Mouse (Mus musculus): Measurements from ENCODE around the gene Tlr9. TPM values are rescaled to one million over a fixed set of nuclear protein-coding genes. Genes with fewer than 3 reads are reported as not detected.

Tlr9 gene
- polyA plus RNA-seq, 1 experiment from 2014 or later: 0.09 TPM

- Histone ChIP-seq H3K9me3 (ENCODE audit: low read depth, low read length) (no peaks in the 10 kb centered on the region), H3K27me3 (ENCODE audit: insufficient read depth, low read length) (no peaks in the 10 kb centered on the region), H3K9ac (peak overlapping the region; percentile 50), H3K4me3 (ENCODE audit: low read depth, low read length) (peak overlapping the region; percentile 14; the same call in 1 of the 2 replicates), H3K36me3 (ENCODE audit: insufficient read depth) (peaks cover 41% of the 10 kb centered on the region), H3K27ac (ENCODE audit: low read depth) (peak overlapping the region; percentile 88), H3K4me1 (ENCODE audit: insufficient read depth) (0 out of 2 replicates have a peak, but pooled peaks cover 5% of the 10 kb centered on the region), H3K4me2 (peak overlapping the region; percentile 56)
- 18% methylated on average over 37 of the region's 37 CpGs for WGBS
- peak; percentile 98 for DNase-seq
- peak; percentile 100 for TF ChIP-seq CTCF (IDR thresholded peaks at IDR 0.05; ENCODE audit: low read depth)
- peak; percentile 85 for ATAC-seq (ENCODE audit: insufficient read depth)
These were observed 10.5 kb upstream of the Tlr9 start for GRCm38 (mm10) chr9:106211680-106212593.

- Histone ChIP-seq H3K4me2 (no peak overlapping the region), H3K4me3 (ENCODE audit: low read depth, low read length) (no peak overlapping the region), H3K4me1 (ENCODE audit: insufficient read depth) (0 out of 2 replicates have a peak, but pooled peaks cover 5% of the 10 kb centered on the region), H3K36me3 (ENCODE audit: insufficient read depth) (peaks cover 41% of the 10 kb centered on the region), H3K9ac (no peak overlapping the region), H3K27ac (ENCODE audit: low read depth) (no peak overlapping the region), H3K27me3 (ENCODE audit: insufficient read depth, low read length) (no peaks in the 10 kb centered on the region), H3K9me3 (ENCODE audit: low read depth, low read length) (no peaks in the 10 kb centered on the region)
- TF ChIP-seq CTCF (IDR thresholded peaks at IDR 0.05; ENCODE audit: low read depth): no peak
- DNase-seq (no peak), ATAC-seq (ENCODE audit: insufficient read depth) (no peak)
- 65% methylated on average over 12 of the region's 12 CpGs for WGBS
These were observed 9.8 kb upstream of the Tlr9 start for GRCm38 (mm10) chr9:106212594-106212981.

DNA sequence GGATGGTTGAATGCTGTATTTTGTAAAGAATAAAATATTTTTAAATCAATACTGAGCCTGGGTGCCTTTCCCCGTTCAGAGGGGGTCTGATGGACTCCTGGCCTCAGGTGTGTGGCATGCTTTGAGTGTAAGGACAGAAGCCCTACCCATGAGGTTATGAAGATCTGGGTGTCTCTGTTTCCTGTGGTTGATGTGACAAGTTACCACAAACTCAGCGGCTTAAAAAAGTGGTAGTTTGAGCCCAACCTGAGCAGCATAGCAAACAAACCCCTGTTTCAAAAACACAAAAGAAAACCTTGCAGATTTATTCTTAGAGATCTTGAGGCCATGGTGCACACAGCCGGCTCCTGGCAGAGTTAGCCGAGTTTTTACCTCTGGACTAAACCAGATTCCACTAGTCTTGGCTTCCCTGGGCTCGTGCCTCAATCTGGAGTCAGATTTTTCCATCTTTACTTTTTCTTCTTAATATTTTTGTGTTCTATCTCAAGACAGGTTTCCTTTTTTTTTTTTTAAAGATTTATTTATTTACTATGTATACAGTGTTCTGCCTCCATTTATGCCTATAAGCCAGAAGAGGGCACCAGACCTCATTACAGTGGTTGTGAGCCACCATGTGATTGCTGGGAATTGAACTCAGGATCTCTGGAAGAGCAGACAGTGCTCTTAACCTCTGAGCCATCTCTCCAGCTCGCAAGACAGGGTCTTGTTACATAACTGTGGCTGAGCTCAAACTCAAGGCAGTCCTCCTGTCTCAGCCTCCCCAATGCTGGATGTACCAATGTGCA is 6.9 kb upstream of the Tlr9 start:
- WGBS: 82% methylated on average over 6 of the region's 6 CpGs
- H3K9ac ChIP-seq: no peak overlapping the region
- H3K27ac ChIP-seq (ENCODE audit: low read depth): no peak overlapping the region
- no peak overlapping the region for H3K4me2 ChIP-seq
- H3K36me3 ChIP-seq (ENCODE audit: insufficient read depth): peaks cover 33% of the 10 kb centered on the region
- ATAC-seq (ENCODE audit: insufficient read depth) (no peak), DNase-seq (no peak)
- no peak overlapping the region for H3K4me3 ChIP-seq (ENCODE audit: low read depth, low read length)
- H3K9me3 ChIP-seq (ENCODE audit: low read depth, low read length): no peaks in the 10 kb centered on the region
- 0 out of 2 replicates have a peak, but pooled peaks cover 5% of the 10 kb centered on the region for H3K4me1 ChIP-seq (ENCODE audit: insufficient read depth)
- TF ChIP-seq CTCF (IDR thresholded peaks at IDR 0.05; ENCODE audit: low read depth): peak; percentile 40
- no peaks in the 10 kb centered on the region for H3K27me3 ChIP-seq (ENCODE audit: insufficient read depth, low read length)

DNA sequence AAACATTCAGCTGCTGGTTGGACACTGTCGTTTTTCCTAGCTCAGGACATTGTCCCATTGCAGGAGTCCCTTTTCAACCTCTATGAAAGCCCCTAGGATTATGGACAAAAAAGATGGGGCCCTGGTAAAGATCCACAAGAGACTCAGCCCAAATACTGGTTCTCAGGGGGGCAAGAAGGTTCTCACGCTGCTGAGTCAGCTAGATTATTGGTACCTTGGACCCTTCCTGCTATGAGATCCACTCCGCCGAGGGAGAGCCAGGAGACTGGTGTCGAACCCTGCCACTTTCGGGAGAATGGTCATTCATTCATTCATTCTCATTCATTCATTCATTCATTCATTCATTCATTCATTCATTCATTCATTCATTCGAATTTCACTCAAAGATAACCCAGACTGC is 5.4 kb upstream of the Tlr9 start:
- no peak overlapping the region for H3K4me3 ChIP-seq (ENCODE audit: low read depth, low read length)
- ATAC-seq (ENCODE audit: insufficient read depth) (no peak), DNase-seq (no peak)
- H3K27ac ChIP-seq (ENCODE audit: low read depth): no peak overlapping the region
- WGBS: 87% methylated on average over 7 of the region's 7 CpGs
- no peak overlapping the region for H3K9ac ChIP-seq
- peaks cover 33% of the 10 kb centered on the region for H3K36me3 ChIP-seq (ENCODE audit: insufficient read depth)
- H3K4me1 ChIP-seq (ENCODE audit: insufficient read depth): no peaks in the 10 kb centered on the region
- H3K4me2 ChIP-seq: no peak overlapping the region
- H3K27me3 ChIP-seq (ENCODE audit: insufficient read depth, low read length): no peaks in the 10 kb centered on the region
- no peaks in the 10 kb centered on the region for H3K9me3 ChIP-seq (ENCODE audit: low read depth, low read length)
- no peak for TF ChIP-seq CTCF (IDR thresholded peaks at IDR 0.05; ENCODE audit: low read depth)

- no peak for DNase-seq
- peaks cover 10% of the 10 kb centered on the region; the same call in 1 of the 2 replicates for H3K27me3 ChIP-seq (ENCODE audit: insufficient read depth, low read length)
- no peak overlapping the region for H3K27ac ChIP-seq (ENCODE audit: low read depth)
- no peak overlapping the region for H3K4me2 ChIP-seq
- no peak overlapping the region for H3K4me3 ChIP-seq (ENCODE audit: low read depth, low read length)
- H3K36me3 ChIP-seq (ENCODE audit: insufficient read depth): no peaks in the 10 kb centered on the region
- no peak for TF ChIP-seq CTCF (IDR thresholded peaks at IDR 0.05; ENCODE audit: low read depth)
- peaks cover 6% of the 10 kb centered on the region for H3K4me1 ChIP-seq (ENCODE audit: insufficient read depth)
- H3K9ac ChIP-seq: no peak overlapping the region
- no peak for ATAC-seq (ENCODE audit: insufficient read depth)
- 56% methylated on average over 8 of the region's 8 CpGs for whole genome bisulfite sequencing
- H3K9me3 ChIP-seq (ENCODE audit: low read depth, low read length): no peaks in the 10 kb centered on the region
These were observed 1.4 kb upstream of the Tlr9 start for GRCm38 (mm10) chr9:106220894-106221523.

- WGBS: 76% methylated on average over 4 of the region's 4 CpGs
- Histone ChIP-seq H3K4me2 (no peak overlapping the region), H3K4me1 (ENCODE audit: insufficient read depth) (peaks cover 6% of the 10 kb centered on the region), H3K9me3 (ENCODE audit: low read depth, low read length) (no peaks in the 10 kb centered on the region), H3K27me3 (ENCODE audit: insufficient read depth, low read length) (peaks cover 10% of the 10 kb centered on the region; the same call in 1 of the 2 replicates), H3K27ac (ENCODE audit: low read depth) (no peak overlapping the region), H3K36me3 (ENCODE audit: insufficient read depth) (no peaks in the 10 kb centered on the region), H3K4me3 (ENCODE audit: low read depth, low read length) (no peak overlapping the region), H3K9ac (no peak overlapping the region)
- no peak for TF ChIP-seq CTCF (IDR thresholded peaks at IDR 0.05; ENCODE audit: low read depth)
- DNase-seq (no peak), ATAC-seq (ENCODE audit: insufficient read depth) (no peak)
These were observed 596 bp downstream of the Tlr9 start for GRCm38 (mm10) chr9:106222994-106223393.
